Mouse (Mus musculus) midbrain, embryonic 11.5 days (tissue): ENCODE measurements around the gene Ctc1. TPM values are rescaled to one million over a fixed set of nuclear protein-coding genes. Genes with fewer than 3 reads are reported as not detected.

Experiments
- ATAC-seq: fragments of 200-750 bp; cut with Nextera tagmentation; 2 replicates; pipeline ENCODE4 v1.8.0; 2017; ENCODE audit warnings: moderate TSS enrichment, moderate library complexity; ENCODE audit not compliant: low FRiP score
- DNase-seq: peaks from one replicate; pipeline ENCODE4 v3.0.0; 2015; ENCODE audit warnings: low spot score; ENCODE audit errors: missing footprints
- H3K27ac ChIP-seq: fragments of 300-500 bp; sonication (generic); 2 replicates; pipeline ENCODE4 v1.5.1; 2014; ENCODE audit warnings: low read depth, low read length
- H3K27me3 ChIP-seq: fragments of 300-500 bp; sonication (generic); 2 replicates; pipeline ENCODE4 v1.6.1; 2014; ENCODE audit warnings: mild to moderate bottlenecking, low read length, moderate library complexity, mixed read lengths; ENCODE audit not compliant: control insufficient read depth, insufficient read depth
- H3K36me3 ChIP-seq: fragments of 300-500 bp; sonication (generic); 2 replicates; pipeline ENCODE4 v1.6.1; 2014; ENCODE audit warnings: mild to moderate bottlenecking, low read length, moderate library complexity, mixed read lengths; ENCODE audit not compliant: control insufficient read depth, insufficient read depth
- H3K4me1 ChIP-seq: fragments of 300-500 bp; sonication (generic); 2 replicates; pipeline ENCODE4 v1.6.1; 2014; ENCODE audit warnings: low read length; ENCODE audit not compliant: control insufficient read depth, insufficient read depth
- H3K4me2 ChIP-seq: fragments of 300-500 bp; sonication (generic); 2 replicates; pipeline ENCODE4 v1.6.1; 2014; ENCODE audit warnings: mild to moderate bottlenecking, moderate library complexity
- H3K4me3 ChIP-seq: fragments of 300-500 bp; sonication (generic); 2 replicates; pipeline ENCODE4 v1.5.1; 2014; ENCODE audit warnings: low read depth, low read length
- H3K9ac ChIP-seq: fragments of 300-500 bp; sonication (generic); 2 replicates; pipeline ENCODE4 v1.6.1; 2014; ENCODE audit warnings: low read length
- H3K9me3 ChIP-seq: fragments of 300-500 bp; sonication (generic); 2 replicates; pipeline ENCODE4 v1.6.1; 2016; ENCODE audit warnings: low read length; ENCODE audit not compliant: control insufficient read depth
- WGBS: fragments of 180-500 bp; shearing (Covaris S2); extraction: QIAGEN DNeasy Blood & Tissue Kit; methylation state at CpG from one replicate; pipeline ENCODE4 v1.1.7; 2014; 5-methylcytosine and 5-hydroxymethylcytosine counted together
- polyA plus RNA-seq: library from polyadenylated mRNA; unstranded; fragments of >200 nt; fragmentation: Nextera tagmentation; extraction: Ambion mirVana; gene quantifications from 2 replicates; pipeline ENCODE4 v1.2.1, GENCODE M21; 2014

The Ctc1 gene
- polyA plus RNA-seq, 1 experiment from 2014 or later, result 54.6 TPM

- no peak overlapping the region for H3K27ac ChIP-seq
- no peaks in the 10 kb centered on the region for H3K36me3 ChIP-seq
- H3K9ac ChIP-seq, result no peak overlapping the region
- H3K4me1 ChIP-seq, result peaks cover 7% of the 10 kb centered on the region
- H3K27me3 ChIP-seq, result 0 out of 2 replicates have a peak, but pooled peaks cover 2% of the 10 kb centered on the region
- H3K4me3 ChIP-seq, result no peak overlapping the region
- no peak for ATAC-seq
- 89% methylated on average over 1 of the region's 1 CpGs for WGBS
- H3K9me3 ChIP-seq, result no peaks in the 10 kb centered on the region
- H3K4me2 ChIP-seq, result no peak overlapping the region
- peak; percentile 68 for DNase-seq
Observed at GRCm38 (mm10) chr11:68975601-68976000, 40.1 kb upstream of the Ctc1 start.

DNA sequence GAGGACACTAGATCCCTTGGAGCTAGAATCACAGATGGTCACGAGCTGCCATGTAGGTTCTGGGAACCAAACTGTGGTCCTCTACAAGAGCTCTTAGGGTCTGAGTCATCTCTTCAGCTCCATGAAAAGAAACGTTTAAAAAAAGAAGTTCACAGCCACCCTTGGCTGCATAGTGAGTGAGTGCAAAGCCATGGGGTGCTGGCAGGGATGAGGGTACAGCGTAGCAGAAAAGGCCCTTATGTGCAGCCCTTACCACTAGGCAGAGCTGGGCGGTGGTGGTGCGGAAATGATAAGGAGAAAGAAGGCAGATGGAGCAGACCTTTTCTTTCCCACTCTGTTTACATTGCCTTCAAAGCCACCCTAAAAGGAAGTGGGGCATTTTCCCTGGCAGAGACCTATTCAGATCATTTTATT is 36.4 kb upstream of the Ctc1 start:
- 69% methylated on average over 5 of the region's 5 CpGs for WGBS
- Histone ChIP-seq H3K4me3 (no peak overlapping the region), H3K27me3 (0 out of 2 replicates have a peak, but pooled peaks cover 2% of the 10 kb centered on the region), H3K9ac (no peak overlapping the region), H3K9me3 (no peaks in the 10 kb centered on the region), H3K27ac (no peak overlapping the region), H3K4me1 (no peaks in the 10 kb centered on the region), H3K4me2 (no peak overlapping the region), H3K36me3 (no peaks in the 10 kb centered on the region)
- DNase-seq (no peak), ATAC-seq (no peak)

DNA sequence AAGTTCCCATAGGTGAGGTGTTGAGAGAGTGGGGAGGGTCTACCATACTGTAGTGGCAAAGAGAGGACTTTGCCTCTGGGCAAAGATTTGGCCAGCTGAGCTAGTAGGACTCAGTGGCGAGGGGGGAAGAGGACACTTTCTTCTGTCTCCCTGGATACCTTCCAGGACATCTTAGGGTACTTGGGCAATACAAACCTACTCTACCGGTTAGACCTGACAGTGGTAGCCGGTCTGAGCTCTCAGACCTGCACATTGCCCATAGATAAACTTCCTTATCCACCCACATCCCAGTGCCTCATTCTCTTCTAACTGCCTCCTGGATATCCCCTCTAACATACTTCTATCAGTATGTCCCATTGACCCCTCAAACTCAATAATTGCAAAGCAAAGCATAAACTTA is 34.8 kb upstream of the Ctc1 start:
- H3K4me3 ChIP-seq, result no peak overlapping the region
- H3K9me3 ChIP-seq, result no peaks in the 10 kb centered on the region
- H3K27ac ChIP-seq, result no peak overlapping the region
- no peak for ATAC-seq
- H3K27me3 ChIP-seq, result no peaks in the 10 kb centered on the region
- no peak overlapping the region for H3K4me2 ChIP-seq
- peak; percentile 12 for DNase-seq
- H3K36me3 ChIP-seq, result no peaks in the 10 kb centered on the region
- H3K9ac ChIP-seq, result no peak overlapping the region
- 73% methylated on average over 3 of the region's 3 CpGs for WGBS
- H3K4me1 ChIP-seq, result no peaks in the 10 kb centered on the region

GRCm38 (mm10) chr11:68982639-68983369 is 32.9 kb upstream of the Ctc1 start:
- WGBS, result 33% methylated on average over 4 of the region's 4 CpGs
- Histone ChIP-seq H3K36me3 (peaks cover 7% of the 10 kb centered on the region), H3K9ac (no peak overlapping the region), H3K4me2 (no peak overlapping the region), H3K9me3 (no peaks in the 10 kb centered on the region), H3K27ac (no peak overlapping the region), H3K4me1 (no peaks in the 10 kb centered on the region), H3K4me3 (no peak overlapping the region), H3K27me3 (no peaks in the 10 kb centered on the region)
- DNase-seq (peak; percentile 98), ATAC-seq (no peak)

GRCm38 (mm10) chr11:68987365-68987882 is 28.3 kb upstream of the Ctc1 start:
- no peak overlapping the region for H3K4me2 ChIP-seq
- no peaks in the 10 kb centered on the region for H3K4me1 ChIP-seq
- H3K36me3 ChIP-seq, result peaks cover 35% of the 10 kb centered on the region
- H3K9me3 ChIP-seq, result no peaks in the 10 kb centered on the region
- WGBS, result 92% methylated on average over 11 of the region's 11 CpGs
- no peak overlapping the region for H3K9ac ChIP-seq
- peak; percentile 47 for DNase-seq
- no peak for ATAC-seq
- no peaks in the 10 kb centered on the region for H3K27me3 ChIP-seq
- no peak overlapping the region for H3K27ac ChIP-seq
- H3K4me3 ChIP-seq, result no peak overlapping the region

DNA sequence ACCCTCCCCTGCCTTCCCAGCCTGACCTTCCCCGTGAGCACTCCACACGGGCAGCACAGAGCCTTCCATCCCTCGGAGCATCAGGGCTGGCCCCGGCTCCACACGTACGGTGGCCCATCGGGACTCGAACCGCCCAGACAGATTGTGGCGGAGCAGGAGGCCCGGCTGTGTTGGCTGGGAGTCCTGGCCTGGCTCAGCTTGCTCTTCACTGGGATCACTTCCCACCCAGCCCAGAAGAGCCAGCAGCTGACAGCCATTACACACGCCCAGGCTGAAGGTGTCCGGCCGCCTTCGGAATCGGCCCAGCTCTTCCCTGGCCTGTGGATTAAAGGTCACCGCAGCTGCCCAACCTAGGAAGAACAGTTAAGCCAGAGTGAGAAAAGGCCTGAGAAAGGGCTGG is 27.4 kb upstream of the Ctc1 start:
- H3K27me3 ChIP-seq, result no peaks in the 10 kb centered on the region
- 98% methylated on average over 17 of the region's 17 CpGs for WGBS

GRCm38 (mm10) chr11:68993122-68993521 is 22.6 kb upstream of the Ctc1 start:
- Histone ChIP-seq H3K27me3 (no peaks in the 10 kb centered on the region), H3K4me2 (no peak overlapping the region), H3K9ac (no peak overlapping the region), H3K9me3 (no peaks in the 10 kb centered on the region), H3K4me3 (no peak overlapping the region), H3K4me1 (no peaks in the 10 kb centered on the region), H3K27ac (no peak overlapping the region), H3K36me3 (peaks cover 57% of the 10 kb centered on the region)
- DNase-seq (peak; percentile 44), ATAC-seq (no peak)
- 90% methylated on average over 7 of the region's 7 CpGs for WGBS

More for the DNA sequence above, 27.4 kb upstream of the Ctc1 start:
- H3K27ac ChIP-seq, result no peak overlapping the region
- no peak overlapping the region for H3K9ac ChIP-seq
- no peaks in the 10 kb centered on the region for H3K4me1 ChIP-seq
- peaks cover 38% of the 10 kb centered on the region for H3K36me3 ChIP-seq
- no peaks in the 10 kb centered on the region for H3K9me3 ChIP-seq
- no peak overlapping the region for H3K4me3 ChIP-seq
- H3K4me2 ChIP-seq, result no peak overlapping the region
- peak; percentile 19 for DNase-seq
- no peak for ATAC-seq

- ATAC-seq (no peak), DNase-seq (peak; percentile 72)
- Histone ChIP-seq H3K4me3 (no peak overlapping the region), H3K27me3 (no peaks in the 10 kb centered on the region), H3K9me3 (no peaks in the 10 kb centered on the region), H3K4me2 (no peak overlapping the region), H3K36me3 (peaks cover 54% of the 10 kb centered on the region), H3K4me1 (no peaks in the 10 kb centered on the region), H3K9ac (no peak overlapping the region), H3K27ac (no peak overlapping the region)
- 93% methylated on average over 3 of the region's 3 CpGs for WGBS
Observed at GRCm38 (mm10) chr11:68994377-68994776, 21.3 kb upstream of the Ctc1 start.

DNA sequence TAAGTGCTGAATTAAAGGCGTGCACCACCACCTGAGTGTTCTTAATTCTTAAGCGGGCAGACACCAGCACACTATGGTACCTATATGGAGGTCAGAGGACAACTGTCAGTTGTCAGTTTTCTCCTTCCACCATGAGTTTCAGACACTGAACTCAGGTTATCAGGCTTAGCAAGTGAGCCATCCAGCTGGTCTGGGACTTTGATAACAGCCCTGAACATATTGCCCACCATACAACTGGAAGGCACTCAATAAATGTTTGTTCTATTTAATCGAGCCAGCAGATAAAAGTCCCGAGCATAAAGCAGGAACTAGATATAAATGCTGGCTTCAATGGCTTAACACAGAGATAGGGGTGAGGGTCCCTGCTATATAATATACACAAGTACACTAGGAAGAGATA is 18.6 kb upstream of the Ctc1 start:
- Histone ChIP-seq H3K4me2 (no peak overlapping the region), H3K27me3 (no peaks in the 10 kb centered on the region), H3K27ac (no peak overlapping the region), H3K36me3 (peaks cover 52% of the 10 kb centered on the region), H3K9me3 (no peaks in the 10 kb centered on the region), H3K4me1 (no peaks in the 10 kb centered on the region), H3K9ac (no peak overlapping the region), H3K4me3 (no peak overlapping the region)
- WGBS, result 92% methylated on average over 4 of the region's 4 CpGs
- DNase-seq (no peak), ATAC-seq (no peak)
